Mouse (Mus musculus) CH12.LX (cell line): ENCODE measurements around the gene Prap1. TPM values are rescaled to one million over a fixed set of nuclear protein-coding genes. Genes with fewer than 3 reads are reported as not detected.
A peak's percentile ranks its signal among the peaks of the same experiment; 100 is the strongest.

Experiments
- DNase-seq: peaks from one replicate; pipeline ENCODE4 v3.0.0-alpha.2; 2013; ENCODE audit errors: extremely low read depth
- H3K27ac ChIP-seq: 2 replicates; pipeline ENCODE4 v1.5.1; 2012; ENCODE audit warnings: low read depth, mild to moderate bottlenecking, control low read depth, moderate library complexity; ENCODE audit not compliant: insufficient read depth
- H3K27me3 ChIP-seq: replicated peaks from 2 replicates; pipeline ENCODE3; 2012; ENCODE audit warnings: inconsistent platforms
- H3K36me3 ChIP-seq, 2 experiments: replicated peaks in 1 of 2; 2 replicates each; pipeline versions ENCODE3 to v1.6.1; 2012; ENCODE audit warnings: inconsistent platforms in 1 of 2, low read length in 1 of 2, mild to moderate bottlenecking in 1 of 2, mixed read lengths in 1 of 2, moderate library complexity in 1 of 2; ENCODE audit not compliant: control insufficient read depth in 1 of 2, insufficient read depth in 1 of 2
- H3K4me1 ChIP-seq, 2 experiments: 2 replicates each; pipeline ENCODE4 v1.6.1; 2012; ENCODE audit warnings: inconsistent platforms in 1 of 2, moderate library complexity in 1 of 2; ENCODE audit not compliant: insufficient read depth in 2 of 2, control insufficient read depth in 1 of 2
- H3K4me2 ChIP-seq: 2 replicates; pipeline ENCODE4 v1.6.1; 2012; ENCODE audit warnings: low read depth, mild to moderate bottlenecking, control low read depth; ENCODE audit not compliant: poor library complexity, insufficient read depth, severe bottlenecking
- H3K4me3 ChIP-seq, 3 experiments: fragments of 150-350 bp in 1 of 3; sonication (generic) in 1 of 3; replicated peaks in 1 of 3; 2 replicates each; pipeline versions ENCODE3 to v1.5.1; 2011 to 2012; ENCODE audit warnings: low read depth in 2 of 3, low read length in 2 of 3, mild to moderate bottlenecking in 2 of 3, moderate library complexity in 2 of 3, control low read depth in 1 of 3, improper control_type of control experiment in 1 of 3, inconsistent platforms in 1 of 3, mixed read lengths in 1 of 3; ENCODE audit not compliant: poor library complexity in 1 of 3
- H3K79me2 ChIP-seq: replicated peaks from 2 replicates; pipeline ENCODE4 v1.6.1; 2012; ENCODE audit warnings: mild to moderate bottlenecking, moderate library complexity; ENCODE audit not compliant: control insufficient read depth, poor library complexity, insufficient read depth, severe bottlenecking; ENCODE audit errors: extremely low read depth
- H3K9ac ChIP-seq: 2 replicates; pipeline ENCODE4 v1.6.1; 2012; ENCODE audit warnings: low read depth, mild to moderate bottlenecking, control low read depth, moderate library complexity; ENCODE audit not compliant: insufficient read depth
- H3K9me3 ChIP-seq: replicated peaks from 2 replicates; pipeline ENCODE3; 2012; ENCODE audit warnings: low read length, inconsistent platforms, mixed read lengths
- CTCF ChIP-seq, 2 experiments: IDR thresholded peaks in 1 of 2; conservative IDR thresholded peaks in 1 of 2; 2 replicates each; pipeline ENCODE4 v1.5.1; 2011 to 2012; ENCODE audit warnings: low read depth in 2 of 2, low read length in 2 of 2, improper control_type of control experiment in 1 of 2, inconsistent platforms in 1 of 2, mild to moderate bottlenecking in 1 of 2, moderate library complexity in 1 of 2
- E2F4 ChIP-seq: IDR thresholded peaks from 2 replicates; pipeline ENCODE4 v1.6.1; 2011; ENCODE audit warnings: low read depth, low read length, improper control_type of control experiment; ENCODE audit not compliant: insufficient replicate concordance
- JUND ChIP-seq: conservative IDR thresholded peaks from 2 replicates; pipeline ENCODE4 v1.6.1; 2011; ENCODE audit warnings: low read depth, low read length, improper control_type of control experiment
- KAT2A ChIP-seq: IDR thresholded peaks from 2 replicates; pipeline ENCODE4 v1.6.1; 2012; ENCODE audit warnings: low read length, improper control_type of control experiment, inconsistent platforms; ENCODE audit not compliant: insufficient replicate concordance
- MAFK ChIP-seq: IDR thresholded peaks from 2 replicates; pipeline ENCODE4 v1.6.1; 2011; ENCODE audit warnings: low read length, improper control_type of control experiment; ENCODE audit not compliant: insufficient replicate concordance
- MAZ ChIP-seq: IDR thresholded peaks from 2 replicates; pipeline ENCODE4 v1.6.1; 2012; ENCODE audit warnings: low read depth, mild to moderate bottlenecking, inconsistent platforms, low read length, improper control_type of control experiment, moderate library complexity
- MXI1 ChIP-seq: IDR thresholded peaks from 2 replicates; pipeline ENCODE4 v1.6.1; 2011; ENCODE audit warnings: mild to moderate bottlenecking, low read depth, low read length, improper control_type of control experiment
- MYC ChIP-seq: IDR thresholded peaks from 2 replicates; pipeline ENCODE4 v1.6.1; 2011; ENCODE audit warnings: low read depth, mild to moderate bottlenecking, improper control_type of control experiment, low read length
- POLR2A ChIP-seq: IDR thresholded peaks from 2 replicates; pipeline ENCODE4 v1.6.1; 2011; ENCODE audit warnings: low read depth, mild to moderate bottlenecking, improper control_type of control experiment, low read length
- POLR2AphosphoS2 ChIP-seq: IDR thresholded peaks from 2 replicates; pipeline ENCODE4 v1.6.1; 2011; ENCODE audit warnings: low read depth, low read length, improper control_type of control experiment
- RAD21 ChIP-seq: IDR thresholded peaks from 2 replicates; pipeline ENCODE4 v1.6.1; 2011; ENCODE audit warnings: low read depth, mild to moderate bottlenecking, low read length, improper control_type of control experiment, moderate library complexity
- SMC3 ChIP-seq: IDR thresholded peaks from 2 replicates; pipeline ENCODE4 v1.6.1; 2011; ENCODE audit warnings: low read depth, low read length, improper control_type of control experiment
- TCF12 ChIP-seq: IDR thresholded peaks from 2 replicates; pipeline ENCODE4 v1.6.1; 2014; ENCODE audit warnings: low read depth, mild to moderate bottlenecking, inconsistent platforms, low read length, improper control_type of control experiment
- UBTF ChIP-seq: IDR thresholded peaks from 2 replicates; pipeline ENCODE4 v1.6.1; 2012; ENCODE audit warnings: low read depth, mild to moderate bottlenecking, inconsistent platforms, low read length, improper control_type of control experiment, moderate library complexity
- USF1 ChIP-seq: IDR thresholded peaks from 2 replicates; pipeline ENCODE4 v1.6.1; 2014; ENCODE audit warnings: low read depth, mild to moderate bottlenecking, inconsistent platforms, low read length, improper control_type of control experiment
- ZC3H11A ChIP-seq: IDR thresholded peaks from 2 replicates; pipeline ENCODE4 v1.6.1; 2012; ENCODE audit warnings: low read depth, mild to moderate bottlenecking, inconsistent platforms, low read length, improper control_type of control experiment
- dilution Hi-C: fragments of 300-500 bp; cut with MboI; formaldehyde crosslinking; loops from 2 replicates; pipeline ENCODE4 v1.14.3; 2020; ENCODE audit warnings: low sequenced_read_pairs; ENCODE audit not compliant: extremely low pct_unique_long_range_greater_than_20kb, extremely low pct_ligation_motif_present
- in situ Hi-C: fragments of 300-500 bp; cut with MboI; formaldehyde crosslinking; loops from 3 replicates; pipeline ENCODE4 v1.14.3; 2019; ENCODE audit warnings: low sequenced_read_pairs, low pct_ligation_motif_present, low pct_unique_long_range_greater_than_20kb, mixed read lengths
- polyA plus RNA-seq: library from polyadenylated mRNA; unstranded; fragments of >175 nt; gene quantifications from 2 replicates; pipeline ENCODE4 v1.2.1, GENCODE M21; 2012; ENCODE audit warnings: low read depth; ENCODE audit not compliant: insufficient read length
- total RNA-seq, 2 experiments: library from RNA; depleted of rRNA; stranded (reverse); fragments of 300-350 nt in 1 of 2; fragments of >200 nt in 1 of 2; gene quantifications; 2 replicates each; pipeline ENCODE4 v1.2.3; 2012 to 2014

Prap1 gene
- total and polyA plus RNA-seq, 3 experiments: not detected

DNA sequence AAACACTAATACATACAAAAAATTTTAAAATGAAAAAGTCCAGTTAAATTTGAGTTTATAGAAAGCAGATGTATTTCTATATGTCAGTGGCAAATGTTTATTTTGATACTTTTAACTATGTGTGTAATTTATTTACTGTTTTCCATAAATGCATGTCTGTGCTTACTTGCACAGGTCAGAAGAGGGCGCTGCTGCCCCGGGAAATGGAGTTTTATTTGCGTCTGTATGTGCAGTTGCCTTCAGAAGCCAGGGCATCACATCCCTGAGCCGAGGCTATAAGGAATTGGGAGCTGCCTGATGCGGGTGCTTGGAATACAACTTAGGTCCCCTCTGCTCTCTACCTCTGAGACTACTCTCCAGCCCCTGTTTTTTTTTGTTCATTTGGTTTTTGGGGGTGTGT is 14.5 kb upstream of the Prap1 start:
- Histone ChIP-seq H3K79me2 (no peaks in the 10 kb centered on the region), H3K9me3 (no peaks in the 10 kb centered on the region), H3K4me1 (peaks cover 17 to 22% of the 10 kb centered on the region in 2 experiments), H3K36me3 (no peaks in the 10 kb centered on the region), H3K27me3 (peaks cover 46% of the 10 kb centered on the region), H3K9ac (no peak overlapping the region), H3K4me3 (no peak overlapping the region), H3K4me2 (peak overlapping the region; percentile 69), H3K27ac (no peak overlapping the region)
- peak; percentile 81 for DNase-seq
- dilution Hi-C loops (no loop called here), in situ Hi-C loops (loop anchor here (25.0 kb wide), 1 partner anchor 759 kb away; the partner anchor contains the start of genes Odf3, Scgb1c1 and Urah)
- no peak for TF ChIP-seq POLR2A
- TF ChIP-seq UBTF: no peak
- no peak for TF ChIP-seq TCF12
- no peak for TF ChIP-seq MAFK
- peak; percentile 64 to 91 for TF ChIP-seq CTCF (conservative IDR thresholded peaks at IDR 0.05 in 1 of 2, IDR thresholded peaks at IDR 0.05 in 1 of 2; ENCODE audit: low read depth in 2 of 2, low read length in 2 of 2)
- no peak for TF ChIP-seq E2F4
- peak; percentile 93 for TF ChIP-seq RAD21
- TF ChIP-seq SMC3: peak; percentile 82
- peak; percentile 74 for TF ChIP-seq ZC3H11A

DNA sequence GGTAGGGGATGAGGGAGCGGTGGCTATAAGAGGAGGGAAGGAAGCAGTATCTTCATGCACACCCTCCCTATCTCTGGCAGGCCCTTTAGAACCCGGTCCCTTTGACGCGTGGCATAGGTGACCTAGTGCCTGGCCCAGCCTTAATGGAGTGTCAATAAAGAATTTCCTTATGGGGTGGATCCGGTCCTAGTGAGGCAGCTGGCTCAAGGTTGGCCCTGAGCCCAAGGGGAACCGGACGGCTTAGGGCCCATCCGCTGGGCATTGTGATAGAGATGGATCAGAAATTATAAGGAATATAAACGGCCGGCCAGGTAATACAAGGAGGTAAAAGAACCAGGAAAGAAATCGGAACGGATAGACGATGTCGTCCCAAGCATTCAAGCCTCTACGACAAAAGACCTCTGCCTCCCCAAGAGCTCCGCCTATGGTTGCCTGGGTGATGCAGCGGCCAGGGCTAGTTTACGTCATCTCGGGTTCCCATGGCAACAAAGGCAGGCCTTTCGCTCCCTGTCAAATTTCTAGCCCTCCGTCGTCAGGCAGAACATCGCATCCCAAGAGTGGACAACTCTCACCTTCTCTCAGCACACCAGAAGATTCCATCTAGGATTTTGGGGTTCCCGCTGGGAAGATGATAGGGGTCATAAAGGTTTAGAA is 12.6 kb upstream of the Prap1 start:
- TF ChIP-seq POLR2A (no peak), MXI1 (peak; percentile 97)
- peak; percentile 89 for DNase-seq
- dilution Hi-C loops: no loop called here
- peaks cover 49% of the 10 kb centered on the region for H3K27me3 ChIP-seq
- no peaks in the 10 kb centered on the region for H3K36me3 ChIP-seq
- H3K4me3 ChIP-seq: no peak overlapping the region
- no peak overlapping the region for H3K27ac ChIP-seq
- H3K9ac ChIP-seq: peak overlapping the region; percentile 20; the same call in 1 of the 2 replicates
- no peaks in the 10 kb centered on the region for H3K9me3 ChIP-seq
- H3K4me1 ChIP-seq: peaks cover 17 to 22% of the 10 kb centered on the region in 2 experiments
- in situ Hi-C loops: loop anchor here (25.0 kb wide), 1 partner anchor 757 kb away; the partner anchor contains the start of genes Odf3, Scgb1c1 and Urah
- peak overlapping the region; percentile 68 for H3K4me2 ChIP-seq
- no peaks in the 10 kb centered on the region for H3K79me2 ChIP-seq

DNA sequence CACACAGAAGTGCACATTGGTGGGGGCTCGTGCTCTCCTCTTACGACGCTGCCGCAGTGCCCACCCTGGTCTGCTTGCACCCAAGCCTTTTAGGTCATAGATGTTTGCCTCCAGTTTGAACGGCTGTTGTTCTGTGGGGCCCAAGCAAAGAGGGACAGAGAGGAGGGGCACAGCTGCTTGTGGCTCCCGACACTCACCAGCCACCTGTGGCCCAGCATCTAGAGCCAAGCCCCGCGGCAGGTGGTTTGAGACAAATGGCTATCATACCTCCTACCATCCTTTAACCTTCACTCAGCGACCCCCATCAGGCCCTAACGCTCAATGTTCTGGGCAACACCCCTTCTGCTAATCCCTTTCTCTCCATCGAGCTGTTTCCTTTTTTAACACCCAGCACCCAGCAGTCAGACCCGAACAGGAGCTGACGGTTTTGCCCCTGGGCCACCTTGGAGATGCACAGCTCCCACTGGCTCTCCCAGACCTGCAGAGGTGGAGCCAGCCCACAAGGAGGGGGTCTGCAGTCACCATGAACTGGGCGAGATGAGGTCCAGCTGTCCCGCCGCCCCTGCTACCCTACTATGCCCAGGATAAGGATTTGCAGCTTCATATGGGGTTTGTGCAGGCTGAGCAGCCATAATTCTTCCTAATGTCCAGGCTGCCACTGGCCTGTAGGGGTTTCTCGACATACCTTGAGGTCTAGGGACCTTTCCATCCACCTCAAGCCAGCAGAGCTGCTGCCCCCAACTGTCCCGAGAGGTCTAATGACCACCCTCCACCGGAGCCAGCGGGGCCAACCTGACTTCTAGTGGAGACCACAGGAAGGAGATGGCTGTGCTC is 11.6 kb upstream of the Prap1 start:
- DNase-seq: no peak
- no peak overlapping the region for H3K9ac ChIP-seq
- dilution Hi-C loops (no loop called here), in situ Hi-C loops (loop anchor here (25.0 kb wide), 1 partner anchor 756 kb away; the partner anchor contains the start of genes Odf3, Scgb1c1 and Urah)
- no peak overlapping the region for H3K27ac ChIP-seq
- H3K27me3 ChIP-seq: peaks cover 49% of the 10 kb centered on the region
- H3K4me2 ChIP-seq: peak overlapping the region; percentile 68
- no peaks in the 10 kb centered on the region for H3K9me3 ChIP-seq
- no peaks in the 10 kb centered on the region for H3K79me2 ChIP-seq
- H3K4me3 ChIP-seq: no peak overlapping the region
- TF ChIP-seq MXI1: no peak
- TF ChIP-seq MAZ: no peak
- no peak for TF ChIP-seq MYC
- TF ChIP-seq ZC3H11A: no peak
- no peak for TF ChIP-seq USF1
- no peak for TF ChIP-seq RAD21
- no peak for TF ChIP-seq POLR2AphosphoS2
- no peak for TF ChIP-seq JUND
- TF ChIP-seq CTCF (conservative IDR thresholded peaks at IDR 0.05 in 1 of 2, IDR thresholded peaks at IDR 0.05 in 1 of 2; ENCODE audit: low read depth in 2 of 2, low read length in 2 of 2): no peak
- no peak for TF ChIP-seq SMC3
- TF ChIP-seq KAT2A: no peak
- no peaks in the 10 kb centered on the region for H3K36me3 ChIP-seq
- peaks cover 17 to 22% of the 10 kb centered on the region in 2 experiments for H3K4me1 ChIP-seq
